Mouse (Mus musculus): ENCODE data around the gene Prrt1.

GRCm38 (mm10) chr17:34593752-34594525 is 35.4 kb upstream of the Prrt1 start:
- TF ChIP-seq CTCF (IDR thresholded peaks at IDR 0.05; ENCODE audit: low read depth): no peak
- TF ChIP-seq EP300 (IDR thresholded peaks at IDR 0.05; ENCODE audit: low read depth): no peak
